Mouse (Mus musculus): ENCODE measurements around the gene Otud7a. TPM values are rescaled to one million over a fixed set of nuclear protein-coding genes. Genes with fewer than 3 reads are reported as not detected.

The Otud7a gene
- polyA plus RNA-seq, 1 experiment from 2014 or later = 3.2 TPM

DNA sequence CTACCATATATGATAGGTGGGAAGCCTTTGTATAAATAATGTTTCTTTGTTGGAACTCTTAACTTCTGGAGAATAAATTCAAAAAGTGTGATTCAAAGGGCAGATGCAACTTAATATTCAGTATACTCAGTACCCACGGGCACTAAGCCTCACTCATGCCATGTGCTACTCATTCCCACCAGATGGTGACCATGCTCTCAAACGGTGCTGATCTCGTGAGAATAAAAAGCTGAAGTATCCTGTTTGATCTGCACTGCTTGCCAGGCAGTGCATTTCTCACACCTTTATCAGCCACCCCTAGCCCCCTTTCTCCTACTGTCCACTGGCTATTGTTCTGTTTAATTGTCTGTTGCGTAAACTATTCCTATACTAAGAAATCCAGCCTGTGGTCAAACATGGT lies 146.8 kb downstream of the Otud7a start:
- no peaks in the 10 kb centered on the region for H3K36me3 ChIP-seq (ENCODE audit: control insufficient read depth, insufficient read depth, low read length)
- no peak overlapping the region for H3K4me3 ChIP-seq (ENCODE audit: low read length)
- no peaks in the 10 kb centered on the region for H3K4me1 ChIP-seq (ENCODE audit: control insufficient read depth, insufficient read depth, low read depth, low read length)
- no peak for ATAC-seq
- H3K4me2 ChIP-seq (ENCODE audit: low read length) = no peak overlapping the region
- no peaks in the 10 kb centered on the region for H3K27me3 ChIP-seq (replicated peaks; ENCODE audit: control insufficient read depth, insufficient read depth, low read length)
- H3K9me3 ChIP-seq (ENCODE audit: control insufficient read depth, low read length) = no peaks in the 10 kb centered on the region
- H3K9ac ChIP-seq (ENCODE audit: low read depth, low read length) = no peak overlapping the region
- no peak overlapping the region for H3K27ac ChIP-seq (ENCODE audit: low read depth, low read length)
- WGBS = 65% methylated on average over 4 of the region's 4 CpGs

DNA sequence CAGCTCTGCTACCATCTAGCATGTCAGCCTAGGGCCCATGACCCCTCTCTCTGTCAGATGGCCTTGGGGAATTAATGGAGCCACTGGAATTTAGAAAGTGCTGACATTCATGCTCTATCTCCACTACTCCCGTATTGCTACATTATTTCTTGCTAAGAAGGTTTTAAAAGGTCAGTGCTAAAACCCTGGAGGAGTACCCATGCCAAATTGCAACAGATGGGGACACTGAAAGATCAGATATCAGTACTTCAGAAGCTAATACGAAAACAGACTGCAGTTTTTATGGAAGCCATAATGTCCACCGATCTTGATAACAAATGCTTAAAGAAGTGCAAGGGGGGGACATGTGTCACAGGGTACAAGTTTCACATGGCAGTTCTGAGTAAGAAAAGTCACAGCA lies 147.5 kb downstream of the Otud7a start:
- Histone ChIP-seq H3K4me1 (ENCODE audit: control insufficient read depth, insufficient read depth, low read depth, low read length) (no peaks in the 10 kb centered on the region), H3K4me3 (ENCODE audit: low read length) (no peak overlapping the region), H3K9ac (ENCODE audit: low read depth, low read length) (no peak overlapping the region), H3K36me3 (ENCODE audit: control insufficient read depth, insufficient read depth, low read length) (no peaks in the 10 kb centered on the region), H3K9me3 (ENCODE audit: control insufficient read depth, low read length) (no peaks in the 10 kb centered on the region), H3K27me3 (replicated peaks; ENCODE audit: control insufficient read depth, insufficient read depth, low read length) (no peaks in the 10 kb centered on the region), H3K27ac (ENCODE audit: low read depth, low read length) (no peak overlapping the region), H3K4me2 (ENCODE audit: low read length) (no peak overlapping the region)
- 84% methylated on average over 3 of the region's 3 CpGs for WGBS
- no peak for ATAC-seq

DNA sequence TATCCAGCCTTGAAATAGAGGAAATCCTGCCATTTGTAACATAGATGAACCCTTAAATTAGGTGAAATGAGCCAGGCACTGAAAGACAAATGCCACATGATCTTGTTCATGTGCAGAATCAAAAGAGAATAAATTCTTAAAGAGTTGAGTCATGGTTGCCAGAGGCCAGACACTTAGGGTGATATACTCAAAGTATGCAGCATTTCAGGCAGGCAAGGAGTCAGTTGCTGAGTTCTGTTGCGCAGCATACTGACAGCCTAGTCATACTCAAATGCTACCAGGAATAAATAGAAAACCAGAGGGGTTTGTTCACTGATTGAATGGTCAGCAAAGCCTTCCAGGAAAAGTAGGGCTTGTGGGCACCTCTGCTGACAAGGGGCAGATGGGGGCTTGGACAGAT lies 160.3 kb downstream of the Otud7a start:
- Histone ChIP-seq H3K4me2 (ENCODE audit: low read length) (no peak overlapping the region), H3K4me1 (ENCODE audit: control insufficient read depth, insufficient read depth, low read depth, low read length) (no peaks in the 10 kb centered on the region), H3K4me3 (ENCODE audit: low read length) (no peak overlapping the region), H3K27ac (ENCODE audit: low read depth, low read length) (no peak overlapping the region), H3K9me3 (ENCODE audit: control insufficient read depth, low read length) (no peaks in the 10 kb centered on the region), H3K36me3 (ENCODE audit: control insufficient read depth, insufficient read depth, low read length) (no peaks in the 10 kb centered on the region), H3K9ac (ENCODE audit: low read depth, low read length) (no peak overlapping the region), H3K27me3 (replicated peaks; ENCODE audit: control insufficient read depth, insufficient read depth, low read length) (no peaks in the 10 kb centered on the region)
- no peak for ATAC-seq
- 96% methylated on average over 1 of the region's 1 CpGs for WGBS

- Histone ChIP-seq H3K9me3 (ENCODE audit: control insufficient read depth, low read length) (no peaks in the 10 kb centered on the region), H3K27me3 (replicated peaks; ENCODE audit: control insufficient read depth, insufficient read depth, low read length) (no peaks in the 10 kb centered on the region), H3K9ac (ENCODE audit: low read depth, low read length) (no peak overlapping the region), H3K36me3 (ENCODE audit: control insufficient read depth, insufficient read depth, low read length) (0 out of 2 replicates have a peak, but pooled peaks cover 3% of the 10 kb centered on the region), H3K4me3 (ENCODE audit: low read length) (no peak overlapping the region), H3K27ac (ENCODE audit: low read depth, low read length) (no peak overlapping the region), H3K4me2 (ENCODE audit: low read length) (no peak overlapping the region), H3K4me1 (ENCODE audit: control insufficient read depth, insufficient read depth, low read depth, low read length) (no peaks in the 10 kb centered on the region)
- no peak for ATAC-seq
- WGBS = 91% methylated on average over 3 of the region's 3 CpGs
Measured at GRCm38 (mm10) chr7:63617018-63617417, 172.5 kb downstream of the Otud7a start.

- no peak overlapping the region for H3K9ac ChIP-seq (ENCODE audit: low read depth, low read length)
- no peak overlapping the region for H3K4me2 ChIP-seq (ENCODE audit: low read length)
- no peak overlapping the region for H3K27ac ChIP-seq (ENCODE audit: low read depth, low read length)
- 0 out of 2 replicates have a peak, but pooled peaks cover 3% of the 10 kb centered on the region for H3K36me3 ChIP-seq (ENCODE audit: control insufficient read depth, insufficient read depth, low read length)
- ATAC-seq = no peak
- no peaks in the 10 kb centered on the region for H3K27me3 ChIP-seq (replicated peaks; ENCODE audit: control insufficient read depth, insufficient read depth, low read length)
- WGBS = 75% methylated on average over 5 of the region's 5 CpGs
- H3K4me1 ChIP-seq (ENCODE audit: control insufficient read depth, insufficient read depth, low read depth, low read length) = no peaks in the 10 kb centered on the region
- no peaks in the 10 kb centered on the region for H3K9me3 ChIP-seq (ENCODE audit: control insufficient read depth, low read length)
- H3K4me3 ChIP-seq (ENCODE audit: low read length) = no peak overlapping the region
Measured at GRCm38 (mm10) chr7:63620776-63621340, 176.3 kb downstream of the Otud7a start.

GRCm38 (mm10) chr7:63637651-63638050 lies 193.1 kb downstream of the Otud7a start:
- H3K9ac ChIP-seq (ENCODE audit: low read depth, low read length) = no peak overlapping the region
- no peak overlapping the region for H3K4me2 ChIP-seq (ENCODE audit: low read length)
- no peaks in the 10 kb centered on the region for H3K4me1 ChIP-seq (ENCODE audit: control insufficient read depth, insufficient read depth, low read depth, low read length)
- no peak for ATAC-seq
- H3K36me3 ChIP-seq (ENCODE audit: control insufficient read depth, insufficient read depth, low read length) = no peaks in the 10 kb centered on the region
- 87% methylated on average over 3 of the region's 3 CpGs for WGBS
- no peaks in the 10 kb centered on the region for H3K27me3 ChIP-seq (replicated peaks; ENCODE audit: control insufficient read depth, insufficient read depth, low read length)
- H3K4me3 ChIP-seq (ENCODE audit: low read length) = no peak overlapping the region
- H3K9me3 ChIP-seq (ENCODE audit: control insufficient read depth, low read length) = no peaks in the 10 kb centered on the region
- no peak overlapping the region for H3K27ac ChIP-seq (ENCODE audit: low read depth, low read length)

DNA sequence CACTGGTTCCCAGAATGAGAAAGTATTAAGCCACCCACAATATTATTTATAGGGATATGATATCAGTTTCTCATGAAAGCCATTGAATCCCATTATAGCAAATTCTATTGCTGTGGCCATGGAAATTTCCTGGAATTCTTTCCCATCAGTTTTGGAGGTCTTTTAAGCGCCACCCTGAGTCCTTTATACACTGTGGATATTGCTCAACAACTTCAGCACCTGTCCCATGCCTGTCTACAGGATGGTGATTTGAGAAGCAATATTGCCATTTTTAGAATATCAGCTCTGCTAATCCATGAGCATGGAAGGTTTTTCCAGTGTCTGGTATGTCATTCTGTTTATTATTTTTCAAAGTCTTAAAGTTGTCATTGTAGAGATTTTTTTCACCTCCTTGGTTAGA lies 199.5 kb downstream of the Otud7a start:
- H3K4me1 ChIP-seq (ENCODE audit: control insufficient read depth, insufficient read depth, low read depth, low read length) = no peaks in the 10 kb centered on the region
- no peaks in the 10 kb centered on the region for H3K36me3 ChIP-seq (ENCODE audit: control insufficient read depth, insufficient read depth, low read length)
- H3K4me2 ChIP-seq (ENCODE audit: low read length) = no peak overlapping the region
- no peaks in the 10 kb centered on the region for H3K27me3 ChIP-seq (replicated peaks; ENCODE audit: control insufficient read depth, insufficient read depth, low read length)
- WGBS = 89% methylated on average over 1 of the region's 1 CpGs
- H3K4me3 ChIP-seq (ENCODE audit: low read length) = no peak overlapping the region
- H3K9me3 ChIP-seq (ENCODE audit: control insufficient read depth, low read length) = no peaks in the 10 kb centered on the region
- H3K9ac ChIP-seq (ENCODE audit: low read depth, low read length) = no peak overlapping the region
- ATAC-seq = no peak
- no peak overlapping the region for H3K27ac ChIP-seq (ENCODE audit: low read depth, low read length)

DNA sequence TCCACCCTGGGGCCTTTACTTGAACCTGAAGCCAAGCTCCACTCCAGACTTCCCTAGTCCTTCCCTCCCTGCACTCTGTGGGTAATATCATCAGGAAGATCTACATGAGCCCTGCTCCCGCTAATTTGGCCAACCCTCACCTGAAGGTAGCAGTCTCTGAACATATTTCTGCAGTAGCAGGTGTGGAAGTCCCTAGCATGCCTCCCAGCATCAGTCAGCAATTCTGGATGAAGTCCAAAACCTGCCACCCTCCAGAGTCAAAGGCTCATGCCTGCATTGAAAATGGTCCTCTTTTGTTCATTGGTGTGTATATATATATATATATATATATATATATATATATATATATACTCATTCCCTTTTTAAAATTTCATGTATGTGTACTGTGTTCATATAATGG lies 202.6 kb downstream of the Otud7a start:
- no peak overlapping the region for H3K4me3 ChIP-seq (ENCODE audit: low read length)
- no peak for ATAC-seq
- no peaks in the 10 kb centered on the region for H3K4me1 ChIP-seq (ENCODE audit: control insufficient read depth, insufficient read depth, low read depth, low read length)
- H3K9ac ChIP-seq (ENCODE audit: low read depth, low read length) = no peak overlapping the region
- no peaks in the 10 kb centered on the region for H3K9me3 ChIP-seq (ENCODE audit: control insufficient read depth, low read length)
- no peak overlapping the region for H3K27ac ChIP-seq (ENCODE audit: low read depth, low read length)
- WGBS = 71% methylated on average over 1 of the region's 1 CpGs
- H3K4me2 ChIP-seq (ENCODE audit: low read length) = no peak overlapping the region
- H3K27me3 ChIP-seq (replicated peaks; ENCODE audit: control insufficient read depth, insufficient read depth, low read length) = no peaks in the 10 kb centered on the region
- H3K36me3 ChIP-seq (ENCODE audit: control insufficient read depth, insufficient read depth, low read length) = peaks cover 4% of the 10 kb centered on the region; the same call in 1 of the 2 replicates

GRCm38 (mm10) chr7:63660261-63660660 lies 215.7 kb downstream of the Otud7a start:
- Histone ChIP-seq H3K27ac (ENCODE audit: low read depth, low read length) (no peak overlapping the region), H3K4me3 (ENCODE audit: low read length) (no peak overlapping the region), H3K4me1 (ENCODE audit: control insufficient read depth, insufficient read depth, low read depth, low read length) (no peaks in the 10 kb centered on the region), H3K9ac (ENCODE audit: low read depth, low read length) (no peak overlapping the region), H3K27me3 (replicated peaks; ENCODE audit: control insufficient read depth, insufficient read depth, low read length) (no peaks in the 10 kb centered on the region), H3K4me2 (ENCODE audit: low read length) (no peak overlapping the region), H3K9me3 (ENCODE audit: control insufficient read depth, low read length) (peaks cover 9% of the 10 kb centered on the region), H3K36me3 (ENCODE audit: control insufficient read depth, insufficient read depth, low read length) (no peaks in the 10 kb centered on the region)
- no peak for ATAC-seq
- WGBS = 65% methylated on average over 1 of the region's 1 CpGs

- WGBS = 83% methylated on average over 3 of the region's 3 CpGs
Measured at GRCm38 (mm10) chr7:63662757-63663156, 218.2 kb downstream of the Otud7a start.

More at GRCm38 (mm10) chr7:63662757-63663156, 218.2 kb downstream of the Otud7a start:
- Histone ChIP-seq H3K9me3 (ENCODE audit: control insufficient read depth, low read length) (peaks cover 6% of the 10 kb centered on the region), H3K27me3 (replicated peaks; ENCODE audit: control insufficient read depth, insufficient read depth, low read length) (no peaks in the 10 kb centered on the region), H3K27ac (ENCODE audit: low read depth, low read length) (no peak overlapping the region), H3K4me3 (ENCODE audit: low read length) (no peak overlapping the region), H3K4me2 (ENCODE audit: low read length) (no peak overlapping the region), H3K9ac (ENCODE audit: low read depth, low read length) (no peak overlapping the region), H3K36me3 (ENCODE audit: control insufficient read depth, insufficient read depth, low read length) (no peaks in the 10 kb centered on the region), H3K4me1 (ENCODE audit: control insufficient read depth, insufficient read depth, low read depth, low read length) (peaks cover 2% of the 10 kb centered on the region; the same call in 1 of the 2 replicates)
- no peak for ATAC-seq
